Mouse (Mus musculus): ENCODE data around the gene Rnf151.

Rnf151 gene

GRCm38 (mm10) chr17:24717943-24718342, at the start of gene Rnf151, which contains the start of gene Rps2:
TSS of gene Rnf151 (minus strand) at chr17:24718063.
TSS of gene Rps2 (plus strand) at chr17:24718116.
- no peak for DNase-seq (ENCODE audit: extremely low spot score)

- DNase-seq (ENCODE audit: extremely low spot score): no peak
Observed at GRCm38 (mm10) chr17:24766266-24766875, 48.5 kb upstream of the Rnf151 start.

DNA sequence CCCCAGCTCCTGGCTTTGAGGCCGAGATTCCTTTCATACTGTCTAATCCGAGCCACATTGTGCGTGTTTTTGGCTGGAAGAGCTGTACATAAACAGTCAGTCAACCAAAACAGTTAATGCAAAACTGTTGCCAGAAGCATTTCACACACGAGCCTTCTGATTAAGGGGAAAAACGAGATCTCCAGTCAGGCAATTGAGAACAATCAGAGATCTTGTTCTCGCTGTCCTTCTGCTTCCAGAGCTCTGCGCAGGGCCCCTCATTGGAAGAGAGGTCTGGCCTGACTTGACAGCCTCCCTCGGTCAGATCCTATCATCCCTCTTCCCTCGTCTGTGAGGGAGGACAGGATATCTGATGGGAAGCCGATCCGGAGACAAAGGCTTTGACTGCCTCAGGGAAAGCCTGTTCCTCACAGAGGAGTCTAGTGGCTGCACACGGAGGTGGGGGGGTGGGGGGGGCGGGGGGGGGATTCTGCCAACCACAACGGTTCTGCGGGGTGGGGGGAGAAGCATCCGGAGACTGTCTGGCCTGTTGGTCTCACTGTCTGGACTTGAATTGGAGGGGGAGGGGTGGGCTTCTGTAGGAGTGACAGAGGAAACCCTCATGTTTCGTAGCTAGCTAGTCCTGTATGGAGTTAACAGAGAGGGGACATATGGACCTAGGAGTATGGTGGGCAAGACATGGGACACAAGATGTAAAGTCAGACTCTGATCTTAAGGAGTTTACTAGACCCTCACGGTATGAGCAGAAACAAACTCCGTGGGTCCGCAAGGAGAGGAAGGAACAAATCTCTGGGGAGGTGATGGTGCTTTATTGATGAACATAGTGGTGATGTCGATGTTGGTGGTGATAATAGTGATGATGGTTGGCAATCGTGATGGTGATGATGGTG, 47.4 kb upstream of the Rnf151 start:
- DNase-seq (ENCODE audit: extremely low spot score): no peak

GRCm38 (mm10) chr17:24761121-24761520, 43.3 kb upstream of the Rnf151 start:
- DNase-seq (ENCODE audit: extremely low spot score): no peak

- DNase-seq (ENCODE audit: extremely low spot score): no peak
Observed at GRCm38 (mm10) chr17:24757394-24757793, 39.5 kb upstream of the Rnf151 start.

- DNase-seq (ENCODE audit: extremely low spot score): peak; percentile 82
Observed at GRCm38 (mm10) chr17:24752415-24753394, 34.8 kb upstream of the Rnf151 start, which contains the start of gene Hs3st6. TSS of gene Hs3st6 (plus strand) at chr17:24752988.

DNA sequence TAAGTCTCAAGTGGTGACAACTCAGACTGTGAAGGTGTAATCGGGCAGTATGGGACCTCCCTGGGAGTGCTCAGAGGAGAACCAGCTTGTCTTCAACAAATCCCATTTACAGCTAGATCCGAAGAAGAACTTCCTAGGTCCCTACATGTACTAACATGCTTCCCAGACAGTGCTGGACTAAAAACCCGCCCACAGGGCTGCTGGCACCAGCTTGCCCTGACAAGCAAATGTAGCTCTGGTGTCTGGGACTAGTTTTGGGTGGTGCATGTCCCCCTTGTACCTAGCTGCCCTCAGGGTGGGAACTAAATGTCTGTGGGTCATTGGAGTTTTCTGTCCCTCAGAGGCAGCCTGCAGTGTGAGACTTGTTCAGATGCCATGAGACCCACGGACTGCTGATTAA, 33.7 kb upstream of the Rnf151 start:
- no peak for DNase-seq (ENCODE audit: extremely low spot score)

DNA sequence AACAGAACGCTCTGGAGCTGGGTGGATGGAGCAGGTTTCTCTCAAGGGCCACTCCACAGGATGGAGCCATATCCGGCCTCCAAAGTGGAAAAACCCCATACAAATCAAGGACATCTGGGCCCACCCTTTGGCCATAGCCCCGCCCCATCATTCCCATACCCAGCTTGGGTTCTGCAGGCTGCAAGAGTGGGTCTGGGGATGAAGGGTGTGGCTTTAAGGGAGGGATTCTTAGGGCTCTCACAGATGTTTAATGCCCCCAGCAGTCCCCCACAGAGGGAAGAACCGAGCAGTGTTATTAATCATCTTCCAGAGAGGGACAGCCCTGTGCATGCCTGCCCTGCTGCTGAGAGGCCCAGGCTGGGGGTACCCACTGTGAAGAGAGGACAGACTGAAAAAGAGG, 29.1 kb upstream of the Rnf151 start:
- DNase-seq (ENCODE audit: extremely low spot score): no peak

- DNase-seq (ENCODE audit: extremely low spot score): peak; percentile 76
Observed at GRCm38 (mm10) chr17:24745526-24746497, 27.9 kb upstream of the Rnf151 start.

GRCm38 (mm10) chr17:24744381-24744780, 26.5 kb upstream of the Rnf151 start:
- DNase-seq (ENCODE audit: extremely low spot score): no peak

- DNase-seq (ENCODE audit: extremely low spot score): no peak
Observed at GRCm38 (mm10) chr17:24743896-24744295, 26.0 kb upstream of the Rnf151 start.

- no peak for DNase-seq (ENCODE audit: extremely low spot score)
Observed at GRCm38 (mm10) chr17:24742307-24742706, 24.4 kb upstream of the Rnf151 start.

DNA sequence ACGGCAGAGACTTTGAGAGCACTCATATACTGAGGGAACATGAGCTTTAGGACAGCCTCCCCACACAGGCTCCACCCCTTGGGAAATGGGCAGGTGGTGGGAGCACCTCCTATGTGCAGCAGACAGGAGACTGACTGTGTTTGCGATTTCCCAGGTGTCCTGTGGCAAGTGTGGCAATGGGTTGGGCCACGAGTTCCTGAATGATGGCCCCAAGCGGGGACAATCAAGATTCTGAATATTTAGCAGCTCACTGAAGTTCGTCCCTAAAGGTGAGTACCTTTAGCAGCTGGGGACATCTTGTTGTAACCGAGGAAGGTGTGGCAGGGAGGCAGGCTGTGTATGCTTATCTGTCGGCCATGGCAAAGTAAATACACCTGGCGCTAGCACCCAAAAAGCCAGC, 22.1 kb upstream of the Rnf151 start:
- no peak for DNase-seq (ENCODE audit: extremely low spot score)

DNA sequence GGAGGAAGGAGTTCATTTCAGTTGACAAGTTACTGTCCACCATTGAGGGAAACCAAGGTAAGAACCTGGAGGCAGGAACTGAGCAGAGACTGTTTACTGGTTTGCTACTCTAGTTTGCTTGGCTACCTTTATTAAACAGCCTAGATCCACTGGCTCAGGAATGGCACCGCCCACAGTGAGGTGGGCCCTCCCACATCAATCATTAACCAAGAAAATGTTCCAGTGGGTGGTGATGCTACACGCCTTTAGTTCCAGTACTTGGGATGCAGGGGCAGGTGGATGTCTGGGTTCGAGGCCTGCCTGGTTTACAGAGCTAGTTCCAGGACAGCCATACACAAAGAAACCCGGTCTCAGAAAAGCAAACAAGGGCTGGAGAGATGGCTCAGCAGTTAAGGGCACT, 20.4 kb upstream of the Rnf151 start:
- DNase-seq (ENCODE audit: extremely low spot score): no peak

DNA sequence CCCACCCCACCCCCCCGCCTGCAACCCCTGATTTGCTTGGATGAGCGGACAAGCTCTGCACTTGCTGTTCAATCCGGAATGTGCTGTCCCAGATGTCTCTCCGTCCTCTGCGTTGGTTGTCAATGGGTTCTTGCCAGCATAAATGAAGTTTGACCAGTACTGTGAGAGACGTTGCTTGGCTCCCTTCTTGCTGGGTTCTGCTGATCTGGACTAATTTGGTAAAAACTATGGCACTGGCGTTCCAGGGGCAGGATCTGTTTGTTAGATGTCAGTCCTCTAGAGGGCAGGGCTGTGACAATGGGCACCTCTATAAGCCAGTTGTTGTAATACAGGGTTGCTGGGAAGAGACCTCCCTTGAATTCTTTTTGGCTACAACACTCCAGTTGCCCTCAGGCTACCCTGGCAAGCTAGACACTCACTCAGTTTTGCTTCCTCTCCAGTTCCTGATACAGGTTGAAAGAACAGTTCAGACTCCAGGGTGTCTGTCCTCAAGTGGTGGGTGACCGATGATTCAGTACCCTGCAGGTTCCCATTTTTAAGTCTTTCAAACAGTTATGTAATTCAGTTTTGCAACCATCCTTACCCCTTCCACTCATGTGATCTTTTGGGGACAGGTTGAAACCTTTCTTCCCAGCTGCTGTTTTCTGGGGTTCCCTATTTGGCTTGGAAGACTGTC, 19.4 kb upstream of the Rnf151 start:
- DNase-seq (ENCODE audit: extremely low spot score): no peak

GRCm38 (mm10) chr17:24736330-24737051, 18.6 kb upstream of the Rnf151 start, which contains the start of gene Msrb1:
TSS of gene Msrb1 (plus strand) at chr17:24736642.
- peak; percentile 96 for DNase-seq (ENCODE audit: extremely low spot score)

- DNase-seq (ENCODE audit: extremely low spot score): no peak
Observed at GRCm38 (mm10) chr17:24735446-24735845, 17.6 kb upstream of the Rnf151 start.

DNA sequence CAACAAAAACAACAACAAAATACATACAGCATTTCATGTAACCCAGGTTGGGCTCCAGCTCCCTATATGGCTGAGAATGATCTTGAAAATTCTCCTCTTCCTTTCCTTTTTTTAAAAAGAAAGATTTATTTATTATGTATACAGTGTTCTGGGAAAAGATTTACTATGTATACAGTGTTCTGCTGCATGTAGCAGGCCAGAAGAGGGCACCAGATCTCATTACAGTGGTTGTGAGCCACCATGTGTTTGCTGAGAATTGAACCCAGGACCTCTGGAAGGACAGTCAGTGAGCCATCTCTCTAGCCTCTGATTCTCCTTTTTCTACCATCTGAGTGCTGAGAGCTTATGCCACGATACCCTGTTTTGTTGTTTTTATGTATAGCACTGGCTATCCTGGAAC, 16.6 kb upstream of the Rnf151 start:
- no peak for DNase-seq (ENCODE audit: extremely low spot score)

GRCm38 (mm10) chr17:24733434-24734050, 15.7 kb upstream of the Rnf151 start:
- no peak for DNase-seq (ENCODE audit: extremely low spot score)
